Mouse (Mus musculus): ENCODE results near the gene Usb1.

DNA sequence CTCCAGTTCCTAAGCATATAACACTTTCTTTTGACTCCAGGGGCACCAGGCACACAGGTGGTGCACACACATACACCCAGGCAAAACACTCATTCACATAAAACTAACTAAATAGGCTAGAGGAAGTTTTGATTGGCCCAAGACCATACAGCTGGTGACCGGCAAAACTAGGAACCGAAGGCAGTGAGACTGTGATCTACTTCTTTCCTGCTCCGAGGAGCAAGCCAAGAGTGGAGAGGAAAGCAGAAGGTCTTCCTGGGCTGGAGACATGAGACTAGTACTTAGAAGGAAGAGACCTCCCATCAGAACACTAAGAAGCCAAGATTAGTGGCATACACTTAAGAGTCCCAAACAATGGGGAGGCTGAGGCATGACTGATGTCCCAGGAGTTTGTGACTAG is 8.9 kb upstream of the Usb1 start:
- TF ChIP-seq CTCF (IDR thresholded peaks at IDR 0.05; ENCODE audit: low read depth, low read length) (no peak), POLR2A (IDR thresholded peaks at IDR 0.05; ENCODE audit: borderline replicate concordance, low read depth, low read length) (no peak)

Measured in bone marrow macrophage, adult 2 months (primary cell).